Mouse (Mus musculus) G1E (cell line): ENCODE results near the gene Gm3259.
"Not testable (repeated sequence)": the region's sequence is repeated elsewhere in the genome, so short reads cannot be mapped to it uniquely, and the experiment has no call there.

Experiments used
- CTCF ChIP-seq: IDR thresholded peaks from 2 replicates; pipeline ENCODE4 v1.5.1; 2012; ENCODE audit warnings: low read depth, low read length, inconsistent platforms, mixed read lengths
- GATA1 ChIP-seq: IDR thresholded peaks from 2 replicates; pipeline ENCODE4 v1.6.1; 2012; ENCODE audit warnings: borderline replicate concordance, low read length, inconsistent platforms, mixed read lengths
- POLR2AphosphoS5 ChIP-seq: IDR thresholded peaks from 2 replicates; pipeline ENCODE4 v1.6.1; 2012; ENCODE audit warnings: low read depth, low read length, inconsistent platforms; ENCODE audit not compliant: insufficient replicate concordance
- TAL1 ChIP-seq: conservative IDR thresholded peaks from 2 replicates; pipeline ENCODE4 v1.6.1; 2012; ENCODE audit warnings: low read depth, low read length, inconsistent platforms, mixed read lengths

DNA sequence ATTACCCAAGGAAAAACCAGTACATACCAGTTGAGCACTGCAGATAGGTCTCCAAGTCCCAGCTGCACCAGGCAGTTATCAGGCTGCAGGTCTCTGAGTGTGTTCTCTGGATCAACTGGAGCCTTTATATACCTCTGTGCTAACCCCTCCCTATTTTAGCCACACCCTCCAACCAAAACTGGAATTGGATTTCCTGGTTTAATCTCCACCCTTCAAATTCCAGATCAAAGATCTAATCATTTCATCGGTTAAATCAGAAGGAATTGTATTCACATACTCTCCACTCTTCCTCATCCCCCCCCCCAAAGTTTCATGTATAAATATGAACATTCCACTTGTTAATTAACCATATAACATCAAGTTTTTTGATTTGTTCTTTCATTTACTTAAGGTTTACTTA, 33.0 kb upstream of the Gm3259 start, which contains the start of gene Gm10424:
- TF ChIP-seq CTCF, POLR2AphosphoS5, GATA1, TAL1: not testable (repeated sequence)
